Mouse (Mus musculus): ENCODE results near the gene Impg2. TPM values are rescaled to one million over a fixed set of nuclear protein-coding genes. Genes with fewer than 3 reads are reported as not detected.

Impg2 gene
- polyA plus RNA-seq, 1 experiment, result 0.17 TPM

DNA sequence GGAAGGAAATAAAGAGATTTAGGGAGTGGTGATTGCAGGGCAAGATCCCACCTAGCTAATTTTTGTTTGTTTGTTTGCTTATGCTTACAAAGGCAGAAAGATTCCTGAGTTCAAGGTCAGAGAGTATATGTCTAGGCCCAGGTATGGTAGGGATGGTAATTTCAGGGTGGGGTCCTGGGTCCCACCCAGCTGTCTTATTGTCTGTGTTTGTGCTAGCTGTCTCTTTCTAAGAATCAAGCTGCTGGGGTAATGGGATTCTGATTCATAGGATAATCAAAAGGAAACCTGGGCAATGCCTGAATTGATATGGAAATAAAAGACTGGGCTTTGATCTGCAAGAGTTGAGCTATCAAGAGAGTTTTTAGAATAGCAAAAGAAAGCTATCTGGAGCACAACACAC, 23.6 kb downstream of the Impg2 start:
- Histone ChIP-seq H3K27me3 (replicated peaks; ENCODE audit: control insufficient read depth, insufficient read depth, low read length) (no peaks in the 10 kb centered on the region), H3K4me3 (ENCODE audit: insufficient read depth, low read depth, low read length) (no peak overlapping the region), H3K27ac (ENCODE audit: insufficient read depth, low read depth, low read length) (no peak overlapping the region), H3K4me1 (ENCODE audit: control insufficient read depth, insufficient read depth, low read length) (no peaks in the 10 kb centered on the region), H3K36me3 (ENCODE audit: control insufficient read depth, insufficient read depth, low read length) (no peaks in the 10 kb centered on the region)
- TF ChIP-seq CTCF (conservative IDR thresholded peaks at IDR 0.05; ENCODE audit: insufficient read depth, insufficient read length, low read depth, low read length), result no peak
- TF ChIP-seq POLR2A (IDR thresholded peaks at IDR 0.05; ENCODE audit: low read depth, low read length), result no peak
- DNase-seq, result no peak

DNA sequence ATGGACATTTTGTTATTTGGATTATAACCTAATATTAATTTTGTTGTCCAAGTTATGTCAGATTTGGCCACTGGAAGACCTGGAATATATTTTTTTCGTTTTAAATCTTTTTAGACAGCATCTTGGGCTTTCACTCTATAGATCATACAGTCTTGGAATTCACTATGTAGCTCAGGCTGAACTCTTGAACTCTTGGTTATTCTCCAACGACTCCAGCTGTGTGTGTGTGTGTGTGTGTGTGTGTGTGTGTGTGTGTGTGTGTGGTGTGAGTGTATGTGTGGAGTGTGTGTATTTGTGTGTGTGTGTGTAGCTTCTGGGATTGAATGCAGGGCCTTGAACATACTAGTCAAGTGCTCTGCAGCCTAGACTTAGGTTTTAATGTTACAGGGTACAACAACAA, 25.3 kb downstream of the Impg2 start:
- Histone ChIP-seq H3K27me3 (replicated peaks; ENCODE audit: control insufficient read depth, insufficient read depth, low read length) (no peaks in the 10 kb centered on the region), H3K4me1 (ENCODE audit: control insufficient read depth, insufficient read depth, low read length) (no peaks in the 10 kb centered on the region), H3K4me3 (ENCODE audit: insufficient read depth, low read depth, low read length) (no peak overlapping the region), H3K27ac (ENCODE audit: insufficient read depth, low read depth, low read length) (no peak overlapping the region), H3K36me3 (ENCODE audit: control insufficient read depth, insufficient read depth, low read length) (no peaks in the 10 kb centered on the region)
- no peak for DNase-seq
- 36% methylated on average over 2 of the region's 2 CpGs for WGBS
- TF ChIP-seq POLR2A (IDR thresholded peaks at IDR 0.05; ENCODE audit: low read depth, low read length), result no peak
- TF ChIP-seq CTCF (conservative IDR thresholded peaks at IDR 0.05; ENCODE audit: insufficient read depth, insufficient read length, low read depth, low read length), result no peak

DNA sequence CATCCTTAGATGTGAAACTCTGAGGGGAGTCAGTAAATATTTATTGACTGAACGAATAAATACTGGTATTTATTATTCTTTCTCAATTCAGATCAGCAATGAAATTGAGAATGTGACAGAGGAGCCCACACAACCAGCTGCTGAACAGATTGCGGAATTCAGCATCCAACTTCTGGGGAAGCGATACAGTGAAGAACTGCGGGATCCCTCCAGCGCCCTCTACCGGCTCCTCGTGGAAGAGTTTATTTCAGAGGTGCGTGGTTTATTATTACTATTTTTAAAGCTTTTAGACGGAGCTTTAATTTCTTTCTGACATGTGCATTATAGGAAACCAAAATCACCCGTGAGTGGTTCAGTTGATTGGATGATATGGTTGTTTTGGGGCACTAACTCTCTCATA, 27.2 kb downstream of the Impg2 start:
- TF ChIP-seq CTCF (conservative IDR thresholded peaks at IDR 0.05; ENCODE audit: insufficient read depth, insufficient read length, low read depth, low read length) (peak; percentile 36), POLR2A (IDR thresholded peaks at IDR 0.05; ENCODE audit: low read depth, low read length) (no peak)
- H3K27ac ChIP-seq (ENCODE audit: insufficient read depth, low read depth, low read length), result no peak overlapping the region
- no peaks in the 10 kb centered on the region for H3K36me3 ChIP-seq (ENCODE audit: control insufficient read depth, insufficient read depth, low read length)
- H3K4me1 ChIP-seq (ENCODE audit: control insufficient read depth, insufficient read depth, low read length), result no peaks in the 10 kb centered on the region
- 67% methylated on average over 10 of the region's 10 CpGs for WGBS
- H3K4me3 ChIP-seq (ENCODE audit: insufficient read depth, low read depth, low read length), result no peak overlapping the region
- no peak for DNase-seq
- no peaks in the 10 kb centered on the region for H3K27me3 ChIP-seq (replicated peaks; ENCODE audit: control insufficient read depth, insufficient read depth, low read length)

DNA sequence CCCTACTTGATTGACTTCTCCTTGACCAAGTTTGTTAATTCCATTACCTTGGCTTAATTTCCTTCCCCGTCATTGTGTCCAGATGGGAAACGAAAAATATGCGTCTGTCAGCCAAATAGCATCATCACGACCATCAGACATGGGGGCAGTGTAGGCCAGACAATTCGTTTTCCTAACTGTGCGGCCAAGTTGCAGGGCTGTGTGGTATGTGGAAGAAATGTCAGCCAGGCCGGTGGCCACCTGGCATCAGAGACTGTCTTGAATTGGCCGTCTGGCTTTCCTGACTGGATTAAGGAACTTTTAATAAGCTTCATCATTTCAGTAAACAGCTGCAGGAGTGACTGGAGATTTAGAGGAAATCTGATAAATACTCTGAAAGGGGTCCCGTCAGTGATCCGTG, 28.6 kb downstream of the Impg2 start:
- Histone ChIP-seq H3K4me3 (ENCODE audit: insufficient read depth, low read depth, low read length) (no peak overlapping the region), H3K27ac (ENCODE audit: insufficient read depth, low read depth, low read length) (no peak overlapping the region), H3K36me3 (ENCODE audit: control insufficient read depth, insufficient read depth, low read length) (no peaks in the 10 kb centered on the region), H3K27me3 (replicated peaks; ENCODE audit: control insufficient read depth, insufficient read depth, low read length) (no peaks in the 10 kb centered on the region), H3K4me1 (ENCODE audit: control insufficient read depth, insufficient read depth, low read length) (no peaks in the 10 kb centered on the region)
- no peak for DNase-seq
- no peak for TF ChIP-seq POLR2A (IDR thresholded peaks at IDR 0.05; ENCODE audit: low read depth, low read length)
- no peak for TF ChIP-seq CTCF (conservative IDR thresholded peaks at IDR 0.05; ENCODE audit: insufficient read depth, insufficient read length, low read depth, low read length)
- 69% methylated on average over 10 of the region's 10 CpGs for WGBS

DNA sequence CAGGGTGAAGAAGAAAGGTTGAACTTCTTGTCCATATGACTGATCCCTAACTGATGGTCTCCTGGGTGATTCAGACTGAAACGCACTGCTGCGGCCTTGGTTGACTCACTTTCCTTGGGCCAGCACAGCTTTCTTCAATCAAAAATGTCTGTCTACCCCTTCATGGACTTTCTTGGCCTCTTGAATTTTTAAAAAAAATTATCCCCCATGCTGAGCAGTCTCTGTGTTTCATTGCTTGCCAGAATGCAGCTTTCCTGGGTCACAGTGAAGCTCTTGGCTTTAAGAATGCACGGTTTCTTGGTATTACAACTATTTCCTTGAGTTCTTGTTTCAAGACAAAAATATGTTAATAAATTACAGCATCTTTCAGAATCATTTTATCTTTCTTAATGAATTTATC, 41.9 kb downstream of the Impg2 start:
- Histone ChIP-seq H3K36me3 (ENCODE audit: control insufficient read depth, insufficient read depth, low read length) (no peaks in the 10 kb centered on the region), H3K4me1 (ENCODE audit: control insufficient read depth, insufficient read depth, low read length) (no peaks in the 10 kb centered on the region), H3K27ac (ENCODE audit: insufficient read depth, low read depth, low read length) (no peak overlapping the region), H3K4me3 (ENCODE audit: insufficient read depth, low read depth, low read length) (no peak overlapping the region), H3K27me3 (replicated peaks; ENCODE audit: control insufficient read depth, insufficient read depth, low read length) (no peaks in the 10 kb centered on the region)
- WGBS, result 82% methylated on average over 3 of the region's 3 CpGs
- peak; percentile 21 for DNase-seq
- TF ChIP-seq POLR2A (IDR thresholded peaks at IDR 0.05; ENCODE audit: low read depth, low read length), result no peak
- TF ChIP-seq CTCF (conservative IDR thresholded peaks at IDR 0.05; ENCODE audit: insufficient read depth, insufficient read length, low read depth, low read length), result no peak

DNA sequence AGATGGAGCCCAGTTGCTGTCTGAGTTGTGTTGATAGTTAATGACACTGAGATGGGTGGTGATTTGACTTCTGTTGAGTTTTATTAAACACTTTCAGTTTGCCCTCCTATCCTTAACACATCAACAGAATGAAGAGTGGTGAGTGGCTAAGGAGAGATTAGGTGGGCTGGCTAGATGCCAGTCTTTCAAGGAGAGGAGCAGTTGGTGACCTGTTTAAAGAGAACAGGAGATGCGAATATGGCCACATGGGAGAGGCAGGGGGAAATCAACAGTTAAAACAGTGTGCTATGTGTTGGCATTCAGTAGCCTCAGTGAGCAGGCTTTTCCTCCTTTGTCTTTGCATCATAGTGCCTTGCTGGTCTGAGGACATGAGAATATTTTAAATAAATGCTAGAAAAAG, 69.8 kb downstream of the Impg2 start:
- no peaks in the 10 kb centered on the region for H3K4me1 ChIP-seq (ENCODE audit: control insufficient read depth, insufficient read depth, low read length)
- no peak for DNase-seq
- TF ChIP-seq CTCF (conservative IDR thresholded peaks at IDR 0.05; ENCODE audit: insufficient read depth, insufficient read length, low read depth, low read length), result no peak
- H3K27ac ChIP-seq (ENCODE audit: insufficient read depth, low read depth, low read length), result no peak overlapping the region
- no peaks in the 10 kb centered on the region for H3K36me3 ChIP-seq (ENCODE audit: control insufficient read depth, insufficient read depth, low read length)
- WGBS, result 89% methylated on average over 1 of the region's 1 CpGs
- H3K4me3 ChIP-seq (ENCODE audit: insufficient read depth, low read depth, low read length), result no peak overlapping the region
- no peaks in the 10 kb centered on the region for H3K27me3 ChIP-seq (replicated peaks; ENCODE audit: control insufficient read depth, insufficient read depth, low read length)

DNA sequence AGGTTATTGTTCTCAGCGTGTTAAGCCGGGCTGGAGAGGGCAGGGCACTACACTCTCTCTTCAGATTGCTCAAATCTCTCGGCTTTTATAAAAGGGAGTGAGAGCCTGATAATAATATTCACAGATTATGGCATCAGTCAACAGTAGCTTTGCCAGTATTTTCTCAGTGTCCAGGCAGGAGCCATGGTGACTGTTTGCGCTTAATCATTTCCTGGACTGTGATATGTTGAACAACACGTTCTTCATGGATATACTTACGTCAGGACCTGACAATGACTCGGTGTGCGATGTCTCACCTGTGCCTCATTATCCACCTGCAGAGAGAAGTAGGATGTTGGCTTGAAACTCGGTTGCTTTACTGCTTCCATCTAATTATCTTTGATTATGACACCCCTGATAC, 74.9 kb downstream of the Impg2 start:
- Histone ChIP-seq H3K27me3 (replicated peaks; ENCODE audit: control insufficient read depth, insufficient read depth, low read length) (no peaks in the 10 kb centered on the region), H3K36me3 (ENCODE audit: control insufficient read depth, insufficient read depth, low read length) (no peaks in the 10 kb centered on the region), H3K27ac (ENCODE audit: insufficient read depth, low read depth, low read length) (no peak overlapping the region), H3K4me1 (ENCODE audit: control insufficient read depth, insufficient read depth, low read length) (no peaks in the 10 kb centered on the region; the same call in 1 of the 2 replicates), H3K4me3 (ENCODE audit: insufficient read depth, low read depth, low read length) (no peak overlapping the region)
- 76% methylated on average over 9 of the region's 9 CpGs for WGBS
- no peak for DNase-seq
- no peak for TF ChIP-seq POLR2A (IDR thresholded peaks at IDR 0.05; ENCODE audit: low read depth, low read length)
- no peak for TF ChIP-seq CTCF (conservative IDR thresholded peaks at IDR 0.05; ENCODE audit: insufficient read depth, insufficient read length, low read depth, low read length)

DNA sequence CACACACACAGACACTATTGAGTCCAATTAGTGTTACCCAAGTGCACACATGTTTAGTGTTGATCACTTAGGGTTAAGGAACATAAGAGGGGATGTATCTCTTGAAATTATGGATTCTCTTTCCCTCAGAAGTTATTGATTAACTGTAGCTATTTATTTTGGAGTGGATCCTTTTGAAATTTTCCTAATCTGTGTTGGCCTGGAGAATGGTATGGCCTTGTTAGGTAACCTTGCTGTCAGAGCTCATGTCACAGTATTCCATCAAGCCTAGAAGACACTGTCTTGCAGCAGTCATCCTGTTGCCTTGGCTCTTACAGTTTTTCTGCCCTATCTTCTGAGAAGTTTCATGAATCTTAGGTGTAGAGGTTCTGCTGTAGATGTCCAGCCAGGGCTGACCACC, 75.6 kb downstream of the Impg2 start:
- TF ChIP-seq POLR2A (IDR thresholded peaks at IDR 0.05; ENCODE audit: low read depth, low read length) (no peak), CTCF (conservative IDR thresholded peaks at IDR 0.05; ENCODE audit: insufficient read depth, insufficient read length, low read depth, low read length) (no peak)
- Histone ChIP-seq H3K36me3 (ENCODE audit: control insufficient read depth, insufficient read depth, low read length) (no peaks in the 10 kb centered on the region), H3K4me3 (ENCODE audit: insufficient read depth, low read depth, low read length) (no peak overlapping the region), H3K27me3 (replicated peaks; ENCODE audit: control insufficient read depth, insufficient read depth, low read length) (no peaks in the 10 kb centered on the region), H3K4me1 (ENCODE audit: control insufficient read depth, insufficient read depth, low read length) (no peaks in the 10 kb centered on the region; the same call in 1 of the 2 replicates), H3K27ac (ENCODE audit: insufficient read depth, low read depth, low read length) (no peak overlapping the region)
- no peak for DNase-seq

Data from kidney, adult 2 months (tissue).